Mouse (Mus musculus) lung, postnatal 0 days (tissue): Measurements from ENCODE around the gene Tmco3. TPM values are rescaled to one million over a fixed set of nuclear protein-coding genes. Genes with fewer than 3 reads are reported as not detected.
A peak's percentile ranks its signal among the peaks of the same experiment; 100 is the strongest.

Source experiments
- ATAC-seq: fragments of 200-750 bp; cut with Nextera tagmentation; 2 replicates; pipeline ENCODE4 v1.8.0; 2017; ENCODE audit warnings: moderate library complexity
- DNase-seq: peaks from one replicate; pipeline ENCODE4 v3.0.0-alpha.2; 2016; ENCODE audit warnings: low spot score
- H3K27ac ChIP-seq: fragments of 300-500 bp; sonication (generic); 2 replicates; pipeline ENCODE4 v1.5.1; 2014; ENCODE audit warnings: antibody characterized with exemption, mild to moderate bottlenecking, low read length, mixed read lengths
- H3K27me3 ChIP-seq: fragments of 300-500 bp; sonication (generic); replicated peaks from 2 replicates; pipeline ENCODE4 v1.6.1; 2014; ENCODE audit warnings: low read length, mixed read lengths; ENCODE audit not compliant: insufficient read depth
- H3K36me3 ChIP-seq: fragments of 300-500 bp; sonication (generic); 2 replicates; pipeline ENCODE4 v1.6.1; 2014; ENCODE audit warnings: low read length, mixed read lengths; ENCODE audit not compliant: insufficient read depth
- H3K4me1 ChIP-seq: fragments of 300-500 bp; sonication (generic); 2 replicates; pipeline ENCODE4 v1.6.1; 2014; ENCODE audit warnings: antibody characterized with exemption, low read depth, low read length, mixed read lengths; ENCODE audit not compliant: insufficient read depth
- H3K4me2 ChIP-seq: fragments of 300-500 bp; sonication (generic); replicated peaks from 2 replicates; pipeline ENCODE4 v1.6.1; 2014; ENCODE audit warnings: low read depth, mild to moderate bottlenecking, low read length, moderate library complexity, mixed read lengths
- H3K4me3 ChIP-seq: fragments of 300-500 bp; sonication (generic); 2 replicates; pipeline ENCODE4 v1.5.1; 2014; ENCODE audit warnings: low read depth, low read length
- H3K9ac ChIP-seq: fragments of 300-500 bp; sonication (generic); replicated peaks from 2 replicates; pipeline ENCODE4 v1.6.1; 2014; ENCODE audit warnings: low read depth, mild to moderate bottlenecking
- H3K9me3 ChIP-seq: fragments of 300-500 bp; sonication (generic); 2 replicates; pipeline ENCODE4 v1.6.1; 2016; ENCODE audit warnings: low read length, mixed read lengths
- CTCF ChIP-seq: IDR thresholded peaks from 2 replicates; pipeline ENCODE4 v1.5.1; 2016; ENCODE audit warnings: antibody characterized with exemption, mild to moderate bottlenecking
- EP300 ChIP-seq: IDR thresholded peaks from 2 replicates; pipeline ENCODE4 v1.6.1; 2016; ENCODE audit warnings: antibody characterized with exemption, mild to moderate bottlenecking, control low read depth
- WGBS: fragments of 180-500 bp; shearing (Covaris S2); extraction: QIAGEN DNeasy Blood & Tissue Kit; methylation state at CpG from one replicate; pipeline ENCODE4 v1.1.7; 2014; 5-methylcytosine and 5-hydroxymethylcytosine counted together
- polyA plus RNA-seq: library from polyadenylated mRNA; unstranded; fragments of >200 nt; fragmentation: Nextera tagmentation; extraction: Ambion mirVana; gene quantifications from 2 replicates; pipeline ENCODE4 v1.2.1, GENCODE M21; 2015

Gene Tmco3
- polyA plus RNA-seq, 1 experiment from 2014 or later = 26.1 TPM

- Histone ChIP-seq H3K4me1 (peaks cover 5% of the 10 kb centered on the region; the same call in 1 of the 2 replicates), H3K9me3 (no peaks in the 10 kb centered on the region), H3K27me3 (no peaks in the 10 kb centered on the region), H3K4me2 (peak overlapping the region; percentile 90), H3K27ac (peak overlapping the region; percentile 95), H3K4me3 (peak overlapping the region; percentile 62), H3K36me3 (no peaks in the 10 kb centered on the region), H3K9ac (peak overlapping the region; percentile 46)
- WGBS = 0% methylated on average over 34 of the region's 34 CpGs
- no peak for TF ChIP-seq EP300
- peak; percentile 31 for TF ChIP-seq CTCF
- ATAC-seq (peak; percentile 91), DNase-seq (peak; percentile 96)
Observed at GRCm38 (mm10) chr8:13287304-13287691, 692 bp upstream of the Tmco3 start.

GRCm38 (mm10) chr8:13288646-13289045 is 656 bp downstream of the Tmco3 start:
- WGBS = under 1% methylated on average over 6 of the region's 6 CpGs
- Histone ChIP-seq H3K9me3 (no peaks in the 10 kb centered on the region), H3K9ac (peak overlapping the region; percentile 46), H3K27me3 (no peaks in the 10 kb centered on the region), H3K36me3 (peaks cover 4% of the 10 kb centered on the region; the same call in 1 of the 2 replicates), H3K4me1 (peaks cover 5% of the 10 kb centered on the region; the same call in 1 of the 2 replicates), H3K4me3 (peak overlapping the region; percentile 62), H3K27ac (no peak overlapping the region), H3K4me2 (peak overlapping the region; percentile 90)
- no peak for ATAC-seq
- no peak for TF ChIP-seq CTCF
- TF ChIP-seq EP300 = no peak
- no peak for DNase-seq

GRCm38 (mm10) chr8:13292364-13292763 is 4.4 kb downstream of the Tmco3 start:
- peak; percentile 75 for DNase-seq
- Histone ChIP-seq H3K4me2 (no peak overlapping the region), H3K27me3 (no peaks in the 10 kb centered on the region), H3K4me3 (no peak overlapping the region), H3K36me3 (peaks cover 30% of the 10 kb centered on the region), H3K27ac (no peak overlapping the region), H3K9me3 (no peaks in the 10 kb centered on the region), H3K9ac (no peak overlapping the region), H3K4me1 (no peaks in the 10 kb centered on the region)
- TF ChIP-seq CTCF (peak; percentile 92), EP300 (no peak)
- no peak for ATAC-seq
- 28% methylated on average over 9 of the region's 9 CpGs for WGBS

GRCm38 (mm10) chr8:13293677-13294470 is 5.9 kb downstream of the Tmco3 start:
- no peak for ATAC-seq
- no peak overlapping the region for H3K4me2 ChIP-seq
- H3K27me3 ChIP-seq = no peaks in the 10 kb centered on the region
- no peaks in the 10 kb centered on the region for H3K9me3 ChIP-seq
- no peak for DNase-seq
- no peak overlapping the region for H3K4me3 ChIP-seq
- H3K27ac ChIP-seq = no peak overlapping the region
- peaks cover 33% of the 10 kb centered on the region for H3K36me3 ChIP-seq
- no peak for TF ChIP-seq CTCF
- TF ChIP-seq EP300 = no peak
- WGBS = 94% methylated on average over 9 of the region's 9 CpGs
- H3K9ac ChIP-seq = no peak overlapping the region
- H3K4me1 ChIP-seq = no peaks in the 10 kb centered on the region

GRCm38 (mm10) chr8:13299571-13299970 is 11.6 kb downstream of the Tmco3 start:
- H3K9me3 ChIP-seq = no peaks in the 10 kb centered on the region
- H3K4me1 ChIP-seq = no peaks in the 10 kb centered on the region
- H3K4me2 ChIP-seq = no peak overlapping the region
- no peak for ATAC-seq
- TF ChIP-seq CTCF (no peak), EP300 (no peak)
- no peak overlapping the region for H3K4me3 ChIP-seq
- H3K9ac ChIP-seq = no peak overlapping the region
- H3K27me3 ChIP-seq = no peaks in the 10 kb centered on the region
- no peak for DNase-seq
- peaks cover 42% of the 10 kb centered on the region for H3K36me3 ChIP-seq
- WGBS = 96% methylated on average over 8 of the region's 8 CpGs
- no peak overlapping the region for H3K27ac ChIP-seq

- DNase-seq = no peak
- H3K36me3 ChIP-seq = peaks cover 28% of the 10 kb centered on the region
- whole genome bisulfite sequencing = 95% methylated on average over 7 of the region's 7 CpGs
Observed at GRCm38 (mm10) chr8:13301036-13301435, 13.0 kb downstream of the Tmco3 start.

More at GRCm38 (mm10) chr8:13301036-13301435, 13.0 kb downstream of the Tmco3 start:
- Histone ChIP-seq H3K4me3 (no peak overlapping the region), H3K27ac (no peak overlapping the region), H3K4me1 (no peaks in the 10 kb centered on the region), H3K4me2 (no peak overlapping the region), H3K9me3 (no peaks in the 10 kb centered on the region), H3K9ac (no peak overlapping the region), H3K27me3 (no peaks in the 10 kb centered on the region)
- ATAC-seq = no peak
- TF ChIP-seq EP300 (no peak), CTCF (no peak)
